Mouse (Mus musculus) heart, postnatal 25 days (tissue): ENCODE measurements around the gene Prdm5. TPM values are rescaled to one million over a fixed set of nuclear protein-coding genes. Genes with fewer than 3 reads are reported as not detected.

Experiments used
- DNase-seq: peaks from one replicate; pipeline ENCODE4 v3.0.0; 2022; ENCODE audit warnings: low spot score
- intact Hi-C: fragments of 180-260 bp; cut with DNase I; formaldehyde crosslinking; loops from one replicate; pipeline ENCODE4 v1.15.1; 2025
- total RNA-seq, 2 experiments: library from RNA; stranded (reverse); gene quantifications; 2 replicates each; pipeline ENCODE4 v1.2.3; 2021

Gene Prdm5
- total RNA-seq, 2 experiments from 2014 or later: 7.2 to 7.6 TPM

- intact Hi-C loops: no loop called here
- no peak for DNase-seq
Measured at GRCm38 (mm10) chr6:65921703-65922102, 142.9 kb downstream of the Prdm5 start.

GRCm38 (mm10) chr6:65923501-65924084, 144.8 kb downstream of the Prdm5 start:
- DNase-seq: no peak
- intact Hi-C loops: no loop called here

DNA sequence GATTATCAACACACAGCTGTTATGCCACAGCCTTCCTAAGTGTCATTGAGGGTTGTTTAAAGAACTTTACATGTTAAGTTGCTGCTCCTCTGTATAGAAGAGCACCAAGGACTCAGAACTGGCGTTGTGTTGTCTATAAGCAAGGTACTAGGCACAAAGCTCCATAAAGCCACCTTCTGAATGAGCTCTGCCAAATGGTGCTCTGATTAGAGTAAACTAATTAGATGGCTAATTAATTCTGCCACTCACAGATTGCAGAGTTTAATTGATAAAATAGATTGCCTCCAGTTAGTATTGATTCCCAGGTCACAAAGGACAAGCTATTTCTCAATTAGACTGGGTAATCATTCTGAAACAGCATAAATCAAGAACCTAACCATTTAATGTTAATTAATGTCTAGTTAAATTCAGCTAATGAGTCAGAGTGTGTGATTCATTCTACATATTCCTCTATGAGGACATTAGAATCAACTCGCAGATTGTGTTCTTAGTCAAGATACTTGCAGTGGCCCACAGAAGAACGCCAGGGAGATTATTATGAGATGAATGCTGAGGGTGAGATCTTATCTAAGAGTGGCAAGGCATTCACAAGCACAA, 147.0 kb downstream of the Prdm5 start:
- no peak for DNase-seq
- intact Hi-C loops: no loop called here

DNA sequence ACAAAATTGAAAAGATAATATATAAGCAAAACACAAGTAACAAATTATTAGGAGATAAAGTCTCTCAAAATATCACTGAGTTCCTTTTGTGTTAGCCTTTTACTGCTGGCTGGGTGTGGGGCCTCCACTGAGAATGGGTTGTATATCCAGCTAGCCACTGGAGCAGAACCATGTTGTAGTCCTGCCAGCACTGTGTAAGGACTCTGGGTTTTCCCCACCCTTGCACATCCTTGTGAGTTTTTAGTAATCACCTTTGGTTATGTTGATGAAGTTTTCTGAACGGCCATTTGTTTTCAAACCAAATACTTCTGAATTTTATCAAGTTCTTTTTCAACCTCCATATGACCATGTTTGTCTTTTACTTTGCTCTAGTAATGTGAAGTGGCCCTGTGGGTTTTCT, 151.7 kb downstream of the Prdm5 start:
- intact Hi-C loops: no loop called here
- DNase-seq: no peak

- DNase-seq: no peak
- intact Hi-C loops: no loop called here
Measured at GRCm38 (mm10) chr6:65932776-65933175, 154.0 kb downstream of the Prdm5 start.

- DNase-seq: no peak
- intact Hi-C loops: no loop called here
Measured at GRCm38 (mm10) chr6:65933177-65933576, 154.4 kb downstream of the Prdm5 start.

DNA sequence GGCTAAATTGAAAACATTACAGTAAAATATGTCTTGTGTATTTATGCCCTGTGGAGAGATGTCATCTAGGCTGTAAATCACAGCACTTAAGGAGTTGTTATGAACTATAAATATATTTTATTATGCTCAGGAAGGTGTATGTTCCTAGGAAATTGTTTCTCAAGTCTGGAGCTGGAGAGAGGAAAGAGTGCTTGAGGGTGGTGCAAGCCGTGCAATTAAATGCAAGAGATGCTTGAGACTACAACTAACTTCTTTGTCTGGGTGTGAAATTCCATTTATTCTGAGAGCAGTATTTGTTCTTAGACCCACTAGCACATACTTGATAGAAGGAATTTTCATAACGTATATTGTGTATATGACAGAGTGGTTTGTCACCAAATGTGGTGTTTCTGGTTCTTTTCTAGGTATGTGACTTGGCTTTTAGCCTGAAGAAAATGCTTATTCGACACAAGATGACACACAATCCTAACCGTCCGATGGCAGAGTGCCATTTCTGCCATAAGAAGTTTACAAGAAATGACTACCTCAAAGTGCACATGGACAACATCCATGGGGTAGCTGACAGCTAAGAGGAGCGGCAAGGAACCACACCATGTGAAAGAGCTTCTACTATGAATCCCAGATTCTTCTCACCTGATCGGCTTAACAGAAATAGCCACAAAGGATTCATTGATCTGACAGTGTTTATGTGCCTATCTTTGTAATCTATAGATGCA, 156.9 kb downstream of the Prdm5 start:
- intact Hi-C loops: no loop called here
- DNase-seq: no peak

DNA sequence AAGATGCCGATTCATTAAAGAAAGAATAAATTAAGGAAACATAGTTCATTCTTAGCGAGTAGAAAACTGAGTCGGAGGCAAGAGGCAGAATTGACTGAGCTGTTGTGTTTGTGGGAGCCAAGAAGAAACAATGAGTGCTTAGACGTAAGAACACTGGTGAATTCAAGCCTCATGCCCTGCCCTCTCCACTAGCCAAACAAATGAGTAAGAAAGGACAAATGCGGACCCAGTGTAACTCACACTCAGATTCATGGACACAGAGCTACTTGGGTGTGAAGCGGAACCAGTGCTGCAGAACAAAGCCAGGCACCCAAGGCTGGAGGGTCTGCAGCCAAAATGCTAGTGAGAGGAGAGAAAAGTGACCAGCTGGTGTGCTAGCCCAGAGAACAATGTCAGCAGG, 171.7 kb downstream of the Prdm5 start:
- no peak for DNase-seq
- intact Hi-C loops: no loop called here

DNA sequence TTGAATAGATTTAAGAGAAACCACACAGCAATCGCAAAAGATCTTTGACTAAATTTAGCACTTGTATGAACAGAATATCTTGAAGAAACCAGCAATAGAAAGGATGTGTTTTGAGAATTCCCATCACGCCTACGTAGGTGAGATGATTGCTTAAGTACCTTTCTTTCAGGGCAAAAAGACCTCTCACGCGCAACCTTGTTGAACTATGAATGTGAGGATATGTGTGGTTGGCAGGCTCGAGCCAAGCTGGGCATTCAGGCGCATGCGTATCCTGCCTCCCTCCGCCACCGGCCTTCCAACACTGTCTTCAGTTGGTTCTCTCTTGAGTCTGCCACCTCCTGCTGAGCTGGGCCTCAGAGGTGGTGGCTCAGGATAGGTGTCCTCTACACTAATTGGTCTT, 173.5 kb downstream of the Prdm5 start, which contains the start of gene 4930544G11Rik:
Gene 4930544G11Rik, plus strand, starts transcription at position 301 of the 400 bp plus-strand sequence.
- no peak for DNase-seq
- intact Hi-C loops: no loop called here

GRCm38 (mm10) chr6:65969386-65970111, 190.8 kb downstream of the Prdm5 start:
- DNase-seq: no peak
- intact Hi-C loops: no loop called here

GRCm38 (mm10) chr6:65970410-65970809, 191.6 kb downstream of the Prdm5 start:
- no peak for DNase-seq
- intact Hi-C loops: no loop called here

Other genes starting within 250 kb of the Prdm5 start
- gene Ndnf, start 107.4 kb upstream of the Prdm5 start, total RNA-seq: 1 to 10 TPM; 3.0 to 3.1 TPM
- gene 4930544G11Rik, start 173.6 kb downstream of the Prdm5 start, total RNA-seq: not detected